Mouse (Mus musculus) ES-Bruce4 (cell line): ENCODE measurements around the gene Car8. TPM values are rescaled to one million over a fixed set of nuclear protein-coding genes. Genes with fewer than 3 reads are reported as not detected.
A peak's percentile ranks its signal among the peaks of the same experiment; 100 is the strongest.
"Not testable (repeated sequence)": the region's sequence is repeated elsewhere in the genome, so short reads cannot be mapped to it uniquely, and the experiment has no call there.

ENCODE experiments used
- H3K27ac ChIP-seq: 2 replicates; pipeline ENCODE4 v1.5.1; 2012; ENCODE audit warnings: low read length, inconsistent platforms; ENCODE audit not compliant: insufficient read depth
- H3K27me3 ChIP-seq: 2 replicates; pipeline ENCODE4 v1.6.1; 2012; ENCODE audit warnings: mild to moderate bottlenecking, low read length, inconsistent platforms; ENCODE audit not compliant: control insufficient read depth, poor library complexity, insufficient read depth, severe bottlenecking
- H3K36me3 ChIP-seq: 2 replicates; pipeline ENCODE4 v1.6.1; 2012; ENCODE audit warnings: inconsistent platforms, mild to moderate bottlenecking, low read length, moderate library complexity; ENCODE audit not compliant: control insufficient read depth, poor library complexity, insufficient read depth, severe bottlenecking
- H3K4me1 ChIP-seq: one replicate; pipeline ENCODE4 v1.8.1; 2011; ENCODE audit warnings: low read length; ENCODE audit not compliant: control insufficient read depth, insufficient read depth
- H3K4me3 ChIP-seq: 2 replicates; pipeline ENCODE4 v1.5.1; 2011; ENCODE audit warnings: low read depth, mild to moderate bottlenecking, low read length
- H3K9ac ChIP-seq: 2 replicates; pipeline ENCODE4 v1.6.1; 2012; ENCODE audit warnings: low read depth, mild to moderate bottlenecking, inconsistent platforms; ENCODE audit not compliant: poor library complexity, severe bottlenecking
- H3K9me3 ChIP-seq: replicated peaks from 2 replicates; pipeline ENCODE4 v1.6.1; 2012; ENCODE audit warnings: mild to moderate bottlenecking, low read length, inconsistent platforms; ENCODE audit not compliant: control insufficient read depth, poor library complexity, insufficient read depth, severe bottlenecking
- CTCF ChIP-seq: IDR thresholded peaks from one replicate; pipeline ENCODE4 v1.8.1; 2011; ENCODE audit warnings: low read depth, low read length
- EP300 ChIP-seq: IDR thresholded peaks from 2 replicates; pipeline ENCODE4 v1.6.1; 2011; ENCODE audit warnings: low read depth, low read length; ENCODE audit not compliant: insufficient read depth
- POLR2A ChIP-seq: IDR thresholded peaks from one replicate; pipeline ENCODE4 v1.8.1; 2011; ENCODE audit warnings: low read length; ENCODE audit not compliant: insufficient read depth
- polyA plus RNA-seq: library from polyadenylated mRNA; stranded (reverse); fragments of >200 nt; gene quantifications from 2 replicates; pipeline ENCODE4 v1.2.4, GENCODE M21; 2011; ENCODE audit warnings: low read depth; ENCODE audit not compliant: missing spikeins, insufficient read depth, insufficient read length

The Car8 gene
- polyA plus RNA-seq, 1 experiment, result 2.3 TPM

GRCm38 (mm10) chr4:8198033-8198432 lies 40.8 kb downstream of the Car8 start:
- no peaks in the 10 kb centered on the region for H3K9me3 ChIP-seq
- no peaks in the 10 kb centered on the region for H3K4me1 ChIP-seq
- H3K9ac ChIP-seq, result no peak overlapping the region
- H3K27ac ChIP-seq, result no peak overlapping the region
- no peak overlapping the region for H3K4me3 ChIP-seq
- no peaks in the 10 kb centered on the region for H3K36me3 ChIP-seq
- TF ChIP-seq CTCF (no peak), POLR2A (no peak), EP300 (no peak)
- H3K27me3 ChIP-seq, result no peaks in the 10 kb centered on the region

GRCm38 (mm10) chr4:8190441-8190840 lies 48.4 kb downstream of the Car8 start:
- no peaks in the 10 kb centered on the region for H3K4me1 ChIP-seq
- peak; percentile 17 for TF ChIP-seq CTCF
- TF ChIP-seq EP300, result no peak
- no peak for TF ChIP-seq POLR2A
- H3K36me3 ChIP-seq, result no peaks in the 10 kb centered on the region
- no peak overlapping the region for H3K4me3 ChIP-seq
- no peaks in the 10 kb centered on the region for H3K27me3 ChIP-seq
- H3K9ac ChIP-seq, result no peak overlapping the region
- H3K27ac ChIP-seq, result no peak overlapping the region
- H3K9me3 ChIP-seq, result no peaks in the 10 kb centered on the region

GRCm38 (mm10) chr4:8186921-8187687 lies 51.7 kb downstream of the Car8 start:
- Histone ChIP-seq H3K27ac (no peak overlapping the region), H3K36me3 (no peaks in the 10 kb centered on the region), H3K9me3 (no peaks in the 10 kb centered on the region), H3K4me1 (no peaks in the 10 kb centered on the region), H3K9ac (no peak overlapping the region), H3K4me3 (no peak overlapping the region), H3K27me3 (no peaks in the 10 kb centered on the region)
- TF ChIP-seq CTCF (no peak), POLR2A (no peak), EP300 (no peak)

- H3K27ac ChIP-seq, result no peak overlapping the region
- H3K4me3 ChIP-seq, result no peak overlapping the region
- no peak overlapping the region for H3K9ac ChIP-seq
- TF ChIP-seq CTCF (no peak), POLR2A (no peak), EP300 (no peak)
- no peaks in the 10 kb centered on the region for H3K36me3 ChIP-seq
- peaks cover 3% of the 10 kb centered on the region; the same call in 1 of the 2 replicates for H3K9me3 ChIP-seq
- H3K4me1 ChIP-seq, result no peaks in the 10 kb centered on the region
- H3K27me3 ChIP-seq, result no peaks in the 10 kb centered on the region
These were observed 58.3 kb downstream of the Car8 start for GRCm38 (mm10) chr4:8180576-8180975.

GRCm38 (mm10) chr4:8154589-8155198 lies 84.1 kb downstream of the Car8 start:
- no peak overlapping the region for H3K9ac ChIP-seq
- H3K9me3 ChIP-seq, result no peaks in the 10 kb centered on the region
- peaks cover 3% of the 10 kb centered on the region for H3K4me1 ChIP-seq
- peak overlapping the region; percentile 79 for H3K27ac ChIP-seq
- H3K4me3 ChIP-seq, result no peak overlapping the region
- no peaks in the 10 kb centered on the region for H3K27me3 ChIP-seq
- no peaks in the 10 kb centered on the region for H3K36me3 ChIP-seq
- TF ChIP-seq POLR2A (no peak), EP300 (peak; percentile 62; the same call in 1 of the 2 replicates), CTCF (no peak)

GRCm38 (mm10) chr4:8153926-8154325 lies 84.9 kb downstream of the Car8 start:
- not testable (repeated sequence) for H3K36me3 ChIP-seq, H3K9ac ChIP-seq

More at GRCm38 (mm10) chr4:8153926-8154325, 84.9 kb downstream of the Car8 start:
- not testable (repeated sequence) for H3K27me3 ChIP-seq, H3K4me1 ChIP-seq, H3K9me3 ChIP-seq, H3K4me3 ChIP-seq
- peak overlapping the region; percentile 56 for H3K27ac ChIP-seq
